Mouse (Mus musculus): ENCODE results near the gene Sypl.
A peak's percentile ranks its signal among the peaks of the same experiment; 100 is the strongest.
"Not testable (repeated sequence)": the region's sequence is repeated elsewhere in the genome, so short reads cannot be mapped to it uniquely, and the experiment has no call there.

The Sypl gene

DNA sequence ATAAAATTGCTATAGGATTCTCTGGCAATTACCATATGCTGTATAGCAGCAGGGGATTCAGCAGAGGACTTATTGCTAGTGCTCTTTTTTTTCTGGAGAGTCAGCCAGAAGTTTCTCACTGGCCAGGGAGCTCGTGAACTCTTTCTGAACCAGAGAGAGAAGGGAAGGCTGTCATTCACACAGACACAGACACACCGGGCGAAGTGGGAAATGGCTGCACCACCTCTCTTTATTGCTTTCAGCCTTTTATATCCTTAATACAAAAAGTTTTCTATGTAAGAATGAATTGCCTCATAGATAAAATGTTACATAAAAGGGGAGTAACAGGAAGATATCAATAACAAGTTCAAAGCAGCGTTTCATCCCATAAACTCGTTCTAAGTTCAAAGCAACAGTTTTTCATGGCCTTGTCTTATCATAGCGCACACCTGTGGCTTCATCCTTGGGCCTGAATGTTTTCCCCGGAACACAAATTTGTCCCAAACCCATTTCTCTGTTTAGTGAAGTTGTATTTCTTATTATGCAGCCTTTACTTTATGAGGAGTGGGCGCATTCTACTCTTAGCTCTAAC, 8.7 kb upstream of the Sypl start:
- no peak for DNase-seq

DNA sequence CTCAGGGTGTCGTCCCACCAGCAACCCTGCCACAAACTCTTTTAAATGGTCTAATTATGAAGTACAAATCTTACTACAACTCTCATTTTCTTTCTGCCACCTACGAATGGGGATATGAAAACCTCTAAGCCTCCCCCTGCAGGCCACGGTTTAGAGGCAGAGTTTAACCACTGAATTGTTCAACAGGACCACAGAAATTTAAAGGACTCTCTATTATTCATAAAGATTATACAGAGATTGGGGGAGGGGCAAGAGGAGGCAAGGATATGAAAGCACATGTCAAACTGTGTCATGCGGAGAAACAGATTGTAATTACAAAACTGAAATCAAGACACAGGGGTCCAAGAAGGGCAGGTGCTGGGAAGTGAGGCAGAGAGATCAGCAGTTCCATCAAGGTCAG, 7.3 kb upstream of the Sypl start:
- no peak for DNase-seq

DNA sequence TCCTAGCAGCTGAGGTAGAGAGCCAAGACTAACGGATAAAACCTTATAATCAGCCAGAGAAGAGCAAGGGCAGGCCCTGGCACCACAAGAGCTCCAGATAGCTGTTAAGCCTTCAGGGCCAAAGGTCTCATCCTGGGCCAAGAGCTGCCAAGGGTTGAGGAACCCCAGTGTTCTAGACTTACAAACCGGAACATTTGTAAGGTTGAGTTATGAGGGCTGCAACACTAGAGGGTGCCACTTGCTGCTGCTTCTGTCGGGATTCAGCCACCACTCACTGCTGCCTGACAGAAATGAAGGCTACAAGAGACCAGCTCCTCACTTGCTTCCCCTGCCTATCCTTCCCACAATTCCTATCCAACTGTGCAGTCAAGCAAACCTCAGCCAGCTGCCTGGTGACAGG, 1.3 kb upstream of the Sypl start:
- peak; percentile 64 for DNase-seq

DNA sequence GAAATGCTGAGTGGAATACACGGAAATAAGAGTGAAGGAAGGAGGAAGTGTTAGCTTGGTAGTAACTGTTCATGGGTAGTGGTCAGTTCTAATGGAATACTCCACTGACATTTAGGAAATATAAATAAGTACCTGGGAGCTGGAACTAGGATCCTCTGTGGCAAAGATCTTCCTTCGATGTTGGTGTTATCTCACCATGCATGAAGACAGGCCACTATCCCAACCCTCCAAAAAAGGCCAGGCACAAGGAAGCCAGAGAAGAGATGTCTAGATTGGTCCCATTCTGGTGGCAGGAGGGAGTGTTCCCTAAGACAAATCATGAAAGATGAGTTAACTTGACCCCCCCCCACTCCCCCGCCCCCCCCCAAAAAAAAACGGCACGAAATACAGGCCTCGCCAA, 625 bp upstream of the Sypl start:
- DNase-seq = no peak

DNA sequence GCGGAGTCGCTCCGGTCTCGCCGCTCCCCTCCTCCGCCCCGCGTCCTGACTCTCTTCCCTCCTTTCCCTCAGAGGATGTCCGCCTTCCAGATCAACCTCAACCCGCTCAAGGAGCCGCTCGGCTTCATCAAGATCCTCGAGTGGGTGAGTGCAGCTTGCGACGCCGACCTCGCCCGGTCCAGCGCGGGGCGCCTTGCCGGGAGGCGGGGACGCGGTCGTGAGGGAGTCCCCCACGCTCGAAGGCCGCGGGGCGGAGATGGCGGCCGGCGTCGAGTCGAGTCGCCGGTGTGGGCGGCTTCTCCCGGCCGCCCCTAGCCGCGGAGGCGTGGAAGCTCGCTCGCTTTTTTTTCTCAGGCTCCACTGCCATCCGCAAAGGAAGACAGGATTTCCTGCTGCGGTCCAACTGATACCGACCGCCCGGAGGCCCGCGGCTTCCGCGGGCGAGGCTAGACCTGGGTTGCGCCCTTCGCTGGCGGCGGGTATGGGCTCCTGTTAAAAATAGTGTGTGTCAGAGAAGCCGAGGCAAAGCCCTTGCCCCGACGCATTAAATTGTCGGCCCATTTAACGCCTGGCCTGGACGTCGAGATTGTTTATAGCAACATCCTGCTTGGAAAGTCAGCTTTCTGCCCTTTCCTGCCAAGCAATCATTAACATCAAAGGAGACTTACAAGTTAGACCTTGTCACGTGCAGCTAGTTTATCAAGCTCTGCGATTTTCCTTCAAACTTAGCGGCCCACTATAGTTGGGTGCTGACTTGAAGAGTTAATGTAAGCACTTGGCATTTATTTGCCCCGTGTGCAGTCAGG, 728 bp downstream of the Sypl start:
- DNase-seq = no peak

DNA sequence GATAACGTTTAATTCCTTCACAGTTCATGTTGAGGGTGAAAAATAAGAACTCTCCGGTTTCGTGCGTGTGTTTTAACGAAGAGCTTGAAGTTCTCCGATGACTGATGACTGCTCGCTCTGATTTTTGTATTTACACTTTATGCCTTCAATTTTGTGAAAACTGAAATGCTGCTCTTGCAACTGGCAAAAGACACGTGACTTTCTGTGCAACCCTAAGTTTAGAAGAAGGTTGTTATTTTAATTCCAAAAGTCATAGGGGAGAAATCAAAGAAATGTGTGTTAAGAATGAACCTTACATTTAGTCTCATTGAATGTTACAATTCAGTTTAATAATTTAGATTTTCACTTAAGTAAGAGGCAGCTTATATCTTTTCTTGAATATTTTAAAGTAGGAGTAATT, 1.3 kb downstream of the Sypl start:
- no peak for DNase-seq

DNA sequence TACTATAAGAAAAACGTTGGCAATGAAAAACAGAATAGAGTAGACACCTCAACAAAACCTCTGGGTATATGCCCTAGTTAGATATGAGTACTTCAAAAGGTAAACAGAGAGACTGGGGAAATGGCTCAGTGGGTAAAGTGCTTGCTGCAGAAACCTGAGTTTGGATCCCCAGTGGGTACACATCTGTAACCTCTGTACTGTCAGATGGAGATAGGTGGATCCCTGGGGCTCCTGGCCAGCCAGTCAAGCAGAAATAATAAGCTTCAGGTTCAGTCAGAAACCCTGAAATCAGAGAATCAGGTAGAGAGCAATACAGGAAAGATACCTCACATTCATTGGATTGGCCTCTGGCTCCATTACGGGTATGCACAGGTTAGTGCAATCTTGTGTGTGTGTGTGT, 3.5 kb downstream of the Sypl start:
- no peak for DNase-seq

DNA sequence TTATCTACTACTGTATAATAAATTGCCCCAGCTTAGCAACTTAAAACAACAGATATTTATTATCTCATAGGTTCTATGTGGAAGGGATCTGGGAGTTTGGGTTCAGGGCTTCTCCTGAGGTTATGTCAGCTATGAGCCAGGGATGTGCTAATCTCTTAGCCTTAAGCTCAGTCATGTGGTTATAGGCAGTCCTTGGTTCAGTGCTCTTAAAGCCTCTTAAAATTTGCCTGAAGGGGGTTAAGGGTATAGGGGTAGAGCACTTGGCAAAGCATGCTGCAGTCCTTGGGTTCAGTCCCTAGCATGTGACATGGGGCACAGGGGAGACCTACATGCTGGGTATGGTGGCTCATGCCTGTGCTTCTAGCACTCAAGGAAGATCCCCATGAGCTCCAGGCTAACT, 8.4 kb downstream of the Sypl start:
- DNase-seq = no peak

DNA sequence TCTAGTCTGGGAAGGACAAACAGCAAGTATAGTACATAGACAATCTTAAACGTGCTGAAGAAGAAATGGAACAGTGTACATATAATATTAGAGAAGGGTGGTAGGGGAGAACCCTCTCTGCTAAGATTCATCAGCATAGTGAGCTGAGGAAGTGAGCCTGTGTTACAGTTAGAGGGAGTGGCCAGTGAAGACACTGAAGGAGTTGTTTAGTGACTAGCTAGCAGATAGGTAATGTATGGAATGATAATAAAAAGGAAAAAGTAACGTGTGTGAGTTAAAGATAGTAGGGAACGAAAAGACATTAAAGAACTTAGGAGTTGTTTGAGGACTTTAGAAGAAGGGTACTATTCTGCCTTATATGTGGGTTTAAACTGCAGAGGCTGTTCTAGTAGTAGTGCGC, 10.2 kb downstream of the Sypl start:
- no peak for DNase-seq

DNA sequence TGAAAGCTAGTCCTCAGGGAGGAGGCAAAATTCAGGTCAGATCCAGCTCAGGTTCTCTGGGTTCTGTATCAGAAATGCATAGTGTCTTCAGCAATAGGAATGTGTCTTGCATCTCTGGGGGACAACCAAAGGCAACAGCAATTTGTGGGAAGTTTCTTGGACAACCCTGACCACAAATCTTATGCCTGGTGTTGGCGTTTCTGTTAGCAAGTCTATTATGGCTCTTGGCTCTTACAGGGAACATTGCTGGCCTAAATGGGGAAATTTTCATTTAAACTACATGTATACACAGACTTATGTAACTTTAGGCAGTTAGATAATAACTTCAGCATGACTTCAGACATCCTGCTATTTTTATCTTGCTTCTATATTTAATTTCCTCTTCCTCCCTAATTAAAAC, 18.6 kb downstream of the Sypl start:
- no peak for DNase-seq

DNA sequence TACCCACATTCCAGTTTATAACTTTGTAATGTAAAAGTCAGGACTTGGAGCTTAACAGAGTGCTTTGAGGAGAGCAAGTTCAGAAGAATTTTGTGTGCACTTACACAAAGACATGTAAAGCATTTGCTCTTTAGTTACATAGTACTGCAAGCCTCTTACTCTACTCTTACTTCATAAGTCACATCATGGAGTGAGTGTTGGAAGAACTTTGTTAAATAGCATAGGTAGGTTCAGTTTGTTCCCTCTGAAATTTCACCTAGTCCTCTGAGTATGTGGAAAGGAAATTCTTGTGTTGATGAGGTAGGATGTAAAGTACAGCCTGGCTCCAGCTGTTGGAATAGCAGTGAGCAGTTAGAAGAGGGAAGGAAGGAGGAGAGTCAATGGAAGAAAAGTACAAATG, 21.2 kb downstream of the Sypl start:
- DNase-seq = no peak

DNA sequence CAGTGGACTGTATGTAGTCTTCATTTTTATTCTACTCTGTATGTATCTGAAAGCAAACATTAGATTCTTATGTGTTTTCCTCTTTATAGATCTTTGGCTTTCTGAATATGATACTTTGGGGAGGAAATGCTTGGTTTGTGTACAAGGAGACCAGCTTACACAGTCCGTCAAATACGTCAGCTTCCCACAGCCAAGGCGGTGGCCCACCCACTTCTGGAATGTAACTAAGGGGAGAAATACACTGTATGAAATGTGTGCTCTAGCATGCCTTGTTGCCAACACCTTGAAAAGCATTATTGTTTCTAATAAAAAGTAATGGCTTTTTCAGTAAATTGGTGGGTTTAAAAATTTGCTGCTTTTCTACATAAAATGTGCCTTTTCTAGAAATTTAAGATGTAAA, 21.8 kb downstream of the Sypl start:
- no peak for DNase-seq

DNA sequence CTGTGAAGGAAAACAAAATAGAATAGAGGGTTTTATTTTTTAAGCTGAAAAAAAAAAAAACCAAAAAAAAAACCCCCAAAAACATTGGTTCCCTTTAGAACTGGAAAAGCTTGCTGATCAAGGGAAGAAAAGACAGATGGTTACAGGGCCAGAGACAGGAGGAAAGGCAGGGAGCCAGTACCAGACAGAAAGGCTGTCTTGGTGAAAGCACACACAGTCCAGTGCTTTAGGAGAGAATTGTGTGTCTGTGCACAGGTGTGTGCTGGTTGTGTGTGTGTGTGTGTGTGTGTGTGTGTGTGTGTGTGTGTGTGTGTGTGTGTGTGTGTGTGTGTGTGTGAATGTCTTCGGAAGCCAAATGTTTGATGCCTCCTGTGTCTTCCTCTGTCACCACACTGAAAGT, 28.9 kb downstream of the Sypl start:
- no peak for DNase-seq

DNA sequence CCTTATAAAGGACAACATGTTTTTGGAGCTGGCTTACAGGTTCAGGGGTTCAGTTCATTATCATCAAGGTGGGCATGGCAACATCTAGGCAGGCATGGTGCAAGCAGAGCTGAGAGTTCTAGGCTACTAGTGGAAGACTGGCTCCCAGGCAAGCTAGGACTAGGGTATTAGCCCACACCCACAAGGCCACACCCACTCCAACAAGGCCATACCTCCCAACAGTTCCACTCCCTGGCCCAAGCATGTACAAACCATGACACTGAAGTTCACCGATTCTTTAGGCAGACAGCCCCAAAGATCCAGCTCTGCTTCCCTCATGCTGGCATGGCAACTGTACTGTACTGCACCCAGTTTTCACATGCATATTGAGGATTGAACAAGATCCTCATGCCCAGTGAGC, 29.4 kb downstream of the Sypl start:
- DNase-seq = no peak

DNA sequence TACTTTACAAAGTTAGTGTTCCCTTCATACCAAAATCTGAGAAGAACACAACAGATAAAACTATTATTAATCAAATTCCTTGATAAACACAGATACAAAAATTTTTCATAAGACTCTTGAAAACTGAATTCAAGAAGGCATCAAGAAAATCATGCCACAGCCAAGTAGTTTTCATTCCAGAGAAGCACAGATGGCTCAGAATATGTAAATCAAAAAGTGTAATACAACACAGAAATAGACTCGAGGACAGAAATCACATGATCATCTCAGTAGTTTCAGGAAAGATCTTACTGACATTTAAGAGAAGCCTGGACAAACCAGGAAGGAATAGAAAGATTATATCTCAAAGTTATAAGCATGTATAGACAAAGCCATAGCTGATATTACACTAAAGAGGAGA, 32.6 kb downstream of the Sypl start:
- no peak for DNase-seq

DNA sequence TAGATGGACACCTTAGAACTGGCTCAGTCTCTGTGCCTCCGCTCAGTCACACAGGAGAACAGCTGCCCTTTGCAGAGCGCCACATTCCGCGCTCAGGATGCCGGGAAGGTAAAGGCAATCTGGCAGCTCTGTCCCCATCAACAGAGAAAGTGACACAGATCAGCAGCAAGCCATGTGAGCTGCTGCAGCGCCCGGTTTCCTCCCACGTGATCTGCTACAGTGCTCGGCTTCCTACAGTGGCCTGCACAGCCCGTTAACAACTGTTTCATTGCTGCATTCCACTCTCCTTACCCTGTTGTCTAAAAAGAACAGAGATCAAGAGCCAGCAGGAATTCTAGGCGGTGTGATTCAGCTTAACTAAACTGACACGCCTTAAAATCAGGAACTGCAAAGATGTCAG, 36.0 kb downstream of the Sypl start:
- no peak for DNase-seq

DNA sequence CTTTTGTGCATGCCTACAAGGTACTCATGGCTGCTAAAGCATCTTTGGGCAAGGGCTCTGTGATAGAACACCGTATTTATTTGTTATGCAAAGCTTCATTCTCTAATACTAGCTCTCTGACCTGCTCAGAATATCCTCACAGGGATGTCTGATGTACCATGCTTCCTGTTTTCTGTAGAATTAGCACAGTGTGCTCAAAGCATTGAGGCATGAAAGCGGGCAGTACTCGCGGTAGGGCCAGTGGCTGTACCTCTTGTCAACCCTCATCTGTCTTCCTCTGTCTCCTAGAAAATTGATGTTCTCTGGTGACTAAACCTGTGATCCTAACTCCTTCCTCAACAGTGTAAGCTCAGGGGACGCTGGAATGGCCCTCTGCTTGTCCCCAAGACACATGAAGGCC, 40.4 kb downstream of the Sypl start:
- DNase-seq = no peak

DNA sequence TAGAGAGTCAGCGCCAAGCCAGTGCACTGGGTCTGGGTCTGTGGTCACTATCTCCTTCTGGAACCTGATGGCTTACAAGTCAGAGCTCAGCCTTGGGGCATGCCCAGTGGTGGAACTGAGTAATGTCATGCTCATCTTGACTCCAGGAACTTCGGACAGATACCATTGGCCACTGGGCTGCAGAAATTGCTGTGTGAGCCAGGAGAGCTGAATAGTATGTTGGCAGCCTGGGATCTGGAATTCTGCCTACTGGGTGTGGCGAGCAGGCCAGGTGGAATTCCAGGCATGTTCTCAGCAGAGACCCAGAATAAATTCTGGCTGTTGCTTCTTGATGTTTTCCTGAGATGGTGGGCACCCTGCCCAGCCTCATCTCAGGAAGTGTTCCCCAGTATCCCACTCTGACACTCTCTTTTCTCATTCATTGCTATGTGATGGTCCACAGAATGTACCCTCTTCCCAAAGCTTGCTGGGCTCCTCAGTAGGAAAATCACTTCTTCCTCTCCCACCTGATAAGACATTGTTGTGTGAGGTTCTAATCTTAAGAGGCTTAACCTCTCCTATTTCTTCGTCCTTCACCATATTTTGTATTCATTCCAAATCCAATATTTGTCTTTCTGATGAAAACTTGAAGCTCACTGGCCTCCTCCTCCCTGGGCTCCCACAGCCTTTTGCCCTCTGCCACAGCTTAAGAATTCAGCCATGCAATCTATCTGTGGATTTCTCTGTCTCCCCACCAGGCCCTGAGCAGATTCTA, 41.6 kb downstream of the Sypl start:
- DNase-seq = peak; percentile 64

DNA sequence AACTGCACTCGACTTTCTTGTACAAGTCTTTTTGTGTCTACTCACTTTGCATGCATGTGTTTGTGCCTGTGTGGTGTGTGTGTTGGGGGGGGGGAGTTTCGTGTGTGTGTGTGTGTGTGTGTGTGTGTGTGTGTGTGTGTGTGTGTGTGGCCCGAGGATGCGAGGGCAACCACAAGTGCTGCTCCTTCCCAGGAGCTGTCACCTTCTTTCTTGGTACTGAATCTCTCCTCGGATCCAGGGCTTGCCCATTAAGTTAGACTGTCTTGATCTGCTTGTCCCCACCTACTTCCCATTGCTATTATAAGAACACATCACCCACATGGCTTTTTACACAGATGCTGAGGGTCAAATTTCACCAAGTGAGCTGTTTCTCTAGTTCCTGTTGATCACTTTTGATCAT, 45.1 kb downstream of the Sypl start:
- no peak for DNase-seq

DNA sequence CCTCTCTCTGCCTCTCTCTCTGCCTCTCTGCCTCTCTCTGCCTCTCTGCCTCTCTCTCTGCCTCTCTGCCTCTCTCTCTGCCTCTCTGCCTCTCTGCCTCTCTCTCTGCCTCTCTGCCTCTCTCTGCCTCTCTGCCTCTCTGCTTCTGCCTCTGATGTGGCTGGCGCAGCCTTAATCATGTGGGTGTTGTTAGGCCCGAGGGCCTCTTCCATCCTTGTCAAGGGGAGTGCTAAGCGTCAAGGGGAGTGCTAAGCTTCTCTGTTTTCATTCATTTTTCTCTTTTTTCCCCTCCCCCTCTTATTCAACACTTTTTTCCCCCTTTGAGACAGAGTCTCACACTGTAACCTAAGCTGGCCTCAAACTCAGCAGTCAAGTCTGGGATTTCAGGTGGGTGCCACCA, 46.1 kb downstream of the Sypl start:
- DNase-seq = not testable (repeated sequence)

DNA sequence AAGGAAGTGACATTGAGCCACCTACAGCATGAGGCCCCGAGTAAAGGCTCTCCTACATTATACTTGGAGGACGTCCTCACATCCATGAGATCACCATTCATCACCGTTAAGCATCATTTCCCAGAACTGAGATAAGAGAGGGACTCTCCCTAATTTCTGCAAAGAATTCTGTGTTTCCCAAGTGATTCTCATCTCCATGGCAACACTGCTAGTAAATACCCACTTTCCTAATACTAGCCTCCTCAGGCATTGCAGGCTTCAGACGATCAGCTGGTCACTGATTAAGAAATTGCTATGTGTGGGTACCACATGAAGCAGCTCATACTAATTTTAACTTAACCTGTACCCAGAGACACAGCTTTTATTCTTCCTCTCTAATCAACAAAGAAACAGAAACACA, 46.7 kb downstream of the Sypl start:
- no peak for DNase-seq

DNA sequence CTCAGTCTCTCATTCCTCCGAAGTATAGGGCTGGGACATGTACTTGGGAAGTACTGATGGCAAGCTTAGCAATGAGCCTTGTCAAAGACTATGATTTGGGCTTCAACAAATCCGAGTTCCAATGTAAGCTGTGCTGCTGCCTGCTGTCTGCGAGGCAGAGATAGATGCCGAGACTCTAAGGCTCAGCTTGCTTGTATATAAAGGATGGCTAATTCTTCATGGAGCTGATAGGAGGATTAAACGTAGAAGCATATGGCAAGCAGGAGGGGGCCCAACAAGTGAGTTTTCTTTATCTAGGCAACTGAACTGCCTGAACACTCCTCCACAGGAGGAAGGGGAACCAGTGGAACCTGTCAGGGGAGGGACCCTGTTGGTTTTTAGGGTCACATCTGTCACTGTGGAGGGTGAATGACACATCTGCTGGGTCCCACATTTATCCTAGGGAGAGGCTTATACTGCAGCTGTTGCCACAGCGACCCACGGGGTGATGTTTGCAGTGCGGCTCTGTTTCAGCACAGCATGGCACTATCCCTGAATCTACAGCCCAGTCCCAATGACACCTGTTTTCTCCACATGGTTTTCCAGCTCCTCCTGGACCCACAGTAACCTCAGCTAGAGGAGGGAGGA, 49.8 kb downstream of the Sypl start:
- no peak for DNase-seq

DNA sequence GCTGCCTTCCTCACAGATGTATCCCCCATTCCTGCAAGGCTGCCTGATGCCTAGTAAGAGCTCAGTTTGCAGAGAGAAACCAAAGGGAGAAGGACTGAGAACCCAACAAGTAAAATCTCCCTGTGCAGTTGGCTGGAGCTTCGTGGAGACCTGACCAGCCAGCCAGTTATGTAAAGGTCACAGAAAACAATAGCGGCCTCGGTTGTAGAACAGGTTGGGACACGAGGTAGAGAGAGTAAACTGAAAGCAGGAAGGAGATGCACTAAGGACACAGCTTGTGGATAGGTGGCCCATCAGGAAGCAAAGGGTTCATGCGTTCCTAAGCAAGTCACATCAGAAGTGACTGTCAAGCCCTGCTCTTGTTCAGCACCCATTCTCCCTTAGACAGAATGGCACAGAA, 52.2 kb downstream of the Sypl start:
- no peak for DNase-seq

DNA sequence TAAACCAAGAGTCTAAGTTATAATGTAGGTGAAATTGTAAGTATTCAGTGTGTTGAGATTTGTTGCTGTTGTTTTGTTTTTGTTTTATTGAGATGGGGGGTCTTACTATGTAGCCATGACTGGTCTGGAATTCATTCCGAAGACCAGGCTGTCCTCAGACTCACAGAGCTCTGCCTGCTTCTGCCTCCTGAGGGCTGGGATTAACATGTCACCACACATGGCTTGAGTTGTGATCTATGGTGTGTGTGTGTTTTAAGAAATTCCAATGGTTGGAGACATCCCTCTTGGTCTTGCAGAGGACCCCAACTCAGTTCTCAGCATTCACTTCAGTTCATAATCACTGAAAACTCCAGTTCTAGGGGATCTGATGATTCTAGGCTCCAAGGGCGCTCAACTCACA, 53.5 kb downstream of the Sypl start:
- DNase-seq = no peak

Measured in kidney, adult 18-20 months (tissue).